Mouse (Mus musculus) brain, embryonic 14.5 days (tissue): ENCODE data around the gene 2010111I01Rik. TPM values are rescaled to one million over a fixed set of nuclear protein-coding genes. Genes with fewer than 3 reads are reported as not detected.

Experiments
- DNase-seq: peaks from one replicate; pipeline ENCODE4 v3.0.0-alpha.2; 2011; ENCODE audit warnings: low read depth
- CTCF ChIP-seq: fragments of 200-500 bp; IDR thresholded peaks from 2 replicates; pipeline ENCODE4 v1.5.1; 2012; ENCODE audit warnings: inconsistent platforms, mild to moderate bottlenecking, moderate library complexity, borderline replicate concordance; ENCODE audit not compliant: insufficient read depth, insufficient read length; ENCODE audit errors: extremely low read depth
- POLR2A ChIP-seq: fragments of 200-500 bp; IDR thresholded peaks from 2 replicates; pipeline ENCODE4 v1.6.1; 2012; ENCODE audit warnings: mild to moderate bottlenecking, inconsistent platforms, borderline replicate concordance; ENCODE audit not compliant: poor library complexity, insufficient read depth, insufficient read length, severe bottlenecking; ENCODE audit errors: extremely low read depth
- polyA plus RNA-seq: library from polyadenylated mRNA; depleted of rRNA; stranded (reverse); fragments of >200 nt; gene quantifications from 2 replicates; pipeline ENCODE4 v1.2.3, GENCODE M21; 2012

Gene 2010111I01Rik
- polyA plus RNA-seq, 1 experiment, result 27.2 TPM

DNA sequence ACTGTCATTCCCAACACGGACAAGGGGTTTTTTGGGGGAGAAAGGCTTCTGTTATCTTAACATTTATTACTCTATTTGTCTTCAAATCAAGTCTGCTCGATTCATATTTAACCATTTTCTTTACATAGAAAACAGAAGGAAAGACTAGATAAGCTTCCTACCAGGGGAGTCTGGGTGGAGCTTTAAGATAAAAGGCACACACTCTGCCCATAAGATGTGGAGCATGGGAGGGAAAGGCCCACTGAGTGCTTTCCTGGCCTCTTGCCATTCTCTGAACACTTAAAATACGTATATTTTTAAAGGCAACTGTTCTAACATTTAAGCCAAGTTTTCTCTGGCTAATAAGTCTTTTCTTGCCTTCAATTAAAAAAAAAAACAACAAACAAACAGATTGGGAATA is 25.3 kb upstream of the 2010111I01Rik start:
- DNase-seq, result no peak
- TF ChIP-seq POLR2A, result no peak
- TF ChIP-seq CTCF, result no peak

DNA sequence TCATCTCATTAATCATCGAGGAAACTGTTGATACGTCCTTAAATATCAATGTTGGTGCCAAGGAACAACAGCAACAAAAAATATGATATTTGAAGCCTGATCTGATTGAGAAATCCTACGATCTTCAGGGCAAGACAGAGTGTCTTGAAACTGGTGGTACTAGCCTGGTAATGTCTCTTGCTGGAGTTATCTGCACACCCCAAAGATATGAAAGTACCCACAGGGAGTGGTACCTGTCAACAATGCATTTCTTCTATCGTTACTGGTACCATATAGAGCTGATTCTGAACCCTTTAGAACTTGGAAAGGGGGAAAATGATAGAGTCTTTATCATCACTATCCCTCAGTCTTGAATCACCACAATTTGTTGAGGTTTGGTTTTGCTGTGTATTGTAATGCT is 24.9 kb upstream of the 2010111I01Rik start:
- TF ChIP-seq POLR2A (no peak), CTCF (no peak)
- no peak for DNase-seq

DNA sequence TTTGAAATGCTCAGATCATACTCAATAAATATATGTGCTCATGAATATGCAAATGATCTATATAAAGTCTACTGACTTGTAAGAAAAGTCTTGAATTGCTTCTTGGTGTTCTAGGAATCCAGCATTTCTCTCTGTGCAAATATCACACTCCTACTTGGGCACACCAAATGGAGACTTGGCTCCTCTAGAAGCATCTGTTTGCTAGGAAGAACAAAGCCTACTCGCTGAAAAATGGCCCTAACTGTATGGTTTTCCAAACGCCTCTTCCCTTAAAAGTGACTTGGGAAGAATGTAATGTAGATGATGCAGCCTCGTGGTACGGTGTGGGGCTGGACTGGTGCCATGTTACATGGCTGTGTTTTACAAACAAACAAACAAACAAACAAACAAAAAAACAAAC is 24.0 kb upstream of the 2010111I01Rik start:
- TF ChIP-seq POLR2A (no peak), CTCF (no peak)
- no peak for DNase-seq

DNA sequence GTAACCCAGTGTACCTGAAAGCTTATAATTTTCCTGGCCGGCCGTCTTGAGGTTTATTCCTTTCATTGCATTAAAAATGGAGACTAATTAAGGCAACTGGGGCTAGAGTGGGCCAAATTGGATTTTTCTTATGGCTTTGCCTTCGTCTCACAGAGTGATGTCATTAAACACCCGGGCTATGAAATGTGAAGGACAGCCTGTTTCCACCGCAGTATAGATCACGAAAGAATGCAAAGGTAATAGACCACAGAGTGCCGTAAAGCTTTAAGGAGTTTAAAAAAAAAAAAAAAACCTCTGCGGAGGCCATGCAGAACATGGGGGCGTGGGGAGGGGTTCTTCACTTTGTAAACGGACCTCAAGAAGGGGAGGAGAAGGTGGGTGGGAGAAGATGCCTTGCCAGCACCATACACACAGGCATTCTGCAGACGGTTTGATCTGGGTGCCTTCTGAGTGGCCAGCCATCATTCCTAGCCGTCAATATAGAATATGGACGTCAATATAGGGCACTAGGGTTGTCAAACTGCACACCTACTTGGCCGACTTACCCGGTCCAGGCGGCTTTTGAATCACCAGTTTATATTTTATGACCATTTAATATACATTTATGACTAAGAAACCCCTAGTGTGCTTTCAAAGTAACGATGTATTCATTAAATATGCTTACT is 23.2 kb upstream of the 2010111I01Rik start:
- DNase-seq, result no peak
- TF ChIP-seq CTCF (no peak), POLR2A (no peak)

DNA sequence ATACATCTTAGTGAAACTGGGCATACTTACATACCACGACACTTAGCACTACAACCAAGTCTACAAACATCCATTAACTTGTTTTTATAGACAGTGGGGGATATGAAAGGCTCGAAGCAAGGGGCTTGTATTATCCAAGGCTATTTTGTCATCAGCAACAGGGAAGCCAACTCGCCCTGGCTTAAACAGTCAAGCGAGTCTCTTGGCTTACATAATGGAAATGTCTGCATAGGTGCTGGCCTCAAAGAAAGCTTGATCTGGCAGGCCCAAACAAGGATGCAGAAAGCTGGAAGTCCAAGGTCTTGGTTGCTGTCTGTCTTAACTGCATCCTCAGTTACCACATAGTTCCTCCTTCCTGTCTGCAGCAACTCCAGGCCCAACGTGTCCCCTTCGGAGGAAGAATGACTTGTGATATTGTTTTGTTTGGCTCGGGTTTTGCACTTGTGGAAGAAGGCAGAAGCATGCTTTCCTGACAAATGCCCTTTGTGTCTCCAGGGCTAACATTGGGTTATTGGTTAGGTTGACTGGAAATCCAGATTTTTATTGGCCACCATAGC is 21.3 kb upstream of the 2010111I01Rik start:
- DNase-seq, result no peak

DNA sequence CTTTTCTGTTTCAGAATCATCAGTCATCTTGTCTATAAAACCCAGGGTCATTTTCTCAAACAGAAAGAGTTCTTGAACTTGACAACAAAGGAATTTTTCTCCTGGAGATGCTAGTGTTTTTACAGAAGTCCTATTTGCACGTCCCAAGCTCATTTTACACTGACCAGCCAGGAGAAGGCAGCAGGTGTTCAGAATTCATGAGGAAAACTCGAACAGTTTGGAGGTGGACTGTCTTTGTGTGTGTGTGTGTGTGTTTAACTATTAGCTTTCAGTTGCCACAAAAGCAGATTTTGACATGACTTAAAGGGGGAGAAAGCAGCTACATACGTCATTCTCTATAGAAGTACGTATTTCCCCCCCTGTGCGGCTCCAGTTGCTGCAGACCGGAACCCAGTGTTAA is 20.6 kb upstream of the 2010111I01Rik start:
- TF ChIP-seq CTCF (no peak), POLR2A (no peak)

More for the DNA sequence above, 21.3 kb upstream of the 2010111I01Rik start:
- no peak for TF ChIP-seq CTCF
- no peak for TF ChIP-seq POLR2A

DNA sequence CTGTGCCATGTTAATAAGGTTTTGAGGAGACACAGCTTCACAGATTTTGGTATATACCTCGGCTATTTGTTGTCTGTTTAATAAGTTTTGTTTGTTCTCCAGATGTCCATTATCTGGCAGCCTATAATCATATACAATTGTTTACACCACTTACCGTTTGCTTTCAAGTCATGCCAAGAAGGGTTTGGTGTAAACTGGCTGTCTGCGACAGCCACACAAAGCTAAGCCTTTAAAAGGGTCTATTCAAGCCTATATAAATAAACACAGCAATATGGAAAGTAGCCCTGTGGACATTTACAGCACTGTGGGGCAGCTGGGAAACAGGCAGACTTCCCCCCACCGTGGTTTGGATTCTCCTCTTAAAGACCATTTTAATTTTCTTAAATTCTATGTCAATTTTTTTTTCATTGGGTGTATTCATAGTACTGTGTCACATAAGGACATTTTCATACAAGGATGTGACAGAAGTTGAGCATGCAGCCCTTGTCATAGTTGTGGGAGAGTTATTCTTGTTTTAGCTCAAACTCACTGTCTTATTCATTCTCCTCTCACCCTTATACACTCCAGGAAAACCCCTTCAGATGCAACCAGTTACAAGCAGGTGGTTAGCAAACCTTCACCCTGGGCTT is 15.0 kb upstream of the 2010111I01Rik start:
- DNase-seq, result peak; percentile 64
- no peak for TF ChIP-seq CTCF
- TF ChIP-seq POLR2A, result no peak

More for the DNA sequence above, 20.6 kb upstream of the 2010111I01Rik start:
- DNase-seq, result no peak

DNA sequence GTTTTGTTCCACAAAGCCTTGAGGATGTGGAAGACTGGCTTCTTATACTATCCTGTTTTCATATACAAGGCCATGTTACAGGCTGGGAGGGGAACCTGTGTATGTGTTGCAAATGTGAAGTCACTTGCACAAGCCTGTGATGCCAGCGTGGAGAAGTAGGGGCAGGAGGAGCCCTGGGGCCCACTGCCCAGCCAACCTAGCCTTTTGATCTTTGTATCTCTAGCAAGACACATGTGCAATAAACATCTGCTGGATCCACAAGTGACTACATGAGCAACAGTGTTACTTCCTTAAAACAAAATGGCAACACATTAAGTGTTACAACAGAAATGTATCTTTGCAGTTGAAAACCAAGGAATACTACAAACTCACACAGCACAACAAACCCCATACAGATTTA is 13.1 kb upstream of the 2010111I01Rik start:
- TF ChIP-seq POLR2A (no peak), CTCF (no peak)
- DNase-seq, result no peak

DNA sequence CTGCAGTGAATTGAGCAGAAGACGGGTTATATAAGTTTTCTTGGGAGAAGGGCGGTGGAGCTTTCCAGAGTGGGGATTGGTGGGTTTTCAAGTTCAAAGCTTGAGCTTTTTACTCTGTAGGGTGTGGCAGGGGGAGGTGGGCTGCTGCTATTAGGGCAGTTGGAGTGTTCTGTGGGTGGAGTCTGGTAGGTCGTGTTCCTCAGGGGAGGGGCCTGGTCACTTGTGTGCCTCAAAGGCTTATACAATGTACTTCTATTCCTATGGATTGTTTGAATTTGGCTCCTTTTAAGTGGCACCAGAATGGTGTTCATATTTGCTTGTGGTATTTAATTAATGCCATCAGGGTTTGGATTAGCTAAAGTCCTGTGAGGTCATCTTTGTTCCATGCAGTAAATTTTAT is 12.6 kb upstream of the 2010111I01Rik start:
- DNase-seq, result no peak
- TF ChIP-seq POLR2A, result no peak
- TF ChIP-seq CTCF, result no peak

DNA sequence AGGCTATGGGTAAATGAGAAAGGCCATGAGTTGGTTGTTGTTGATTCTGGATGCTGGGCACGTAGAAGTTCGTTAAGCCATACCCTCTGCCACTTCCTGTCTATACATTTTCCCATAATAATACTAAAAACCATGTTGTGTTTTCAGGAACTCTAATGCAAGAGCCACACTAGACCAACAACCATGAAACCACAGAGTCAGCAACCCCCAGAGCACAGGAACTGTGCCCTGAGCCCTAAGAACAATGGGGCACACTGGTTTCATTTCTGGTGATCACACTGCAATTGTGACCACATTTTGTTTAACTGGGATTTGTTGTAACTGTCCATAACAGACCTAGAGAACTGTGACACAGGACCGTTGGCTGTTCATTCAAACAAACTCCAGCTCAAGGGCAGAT is 12.1 kb upstream of the 2010111I01Rik start:
- TF ChIP-seq CTCF (no peak), POLR2A (no peak)
- no peak for DNase-seq

DNA sequence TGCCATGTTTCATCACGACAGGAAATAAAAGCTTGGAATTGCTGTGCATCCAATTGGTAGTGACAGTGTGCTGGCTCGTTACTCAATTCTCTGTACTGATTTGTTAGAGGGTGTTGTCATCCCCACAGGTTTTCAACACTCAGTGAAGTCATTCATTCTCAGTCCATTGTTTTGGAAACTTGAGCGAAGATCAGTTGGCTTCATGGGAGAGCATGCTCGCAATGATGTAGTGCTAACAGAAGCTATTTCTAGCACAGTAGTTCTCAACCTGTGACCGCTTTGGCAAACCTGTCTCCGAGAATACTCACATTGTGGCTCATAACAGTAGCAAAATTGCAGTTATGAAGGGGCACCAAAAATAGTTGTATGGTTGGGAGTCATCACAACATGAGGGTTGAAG is 8.7 kb upstream of the 2010111I01Rik start:
- TF ChIP-seq CTCF, result no peak
- no peak for TF ChIP-seq POLR2A
- DNase-seq, result no peak

DNA sequence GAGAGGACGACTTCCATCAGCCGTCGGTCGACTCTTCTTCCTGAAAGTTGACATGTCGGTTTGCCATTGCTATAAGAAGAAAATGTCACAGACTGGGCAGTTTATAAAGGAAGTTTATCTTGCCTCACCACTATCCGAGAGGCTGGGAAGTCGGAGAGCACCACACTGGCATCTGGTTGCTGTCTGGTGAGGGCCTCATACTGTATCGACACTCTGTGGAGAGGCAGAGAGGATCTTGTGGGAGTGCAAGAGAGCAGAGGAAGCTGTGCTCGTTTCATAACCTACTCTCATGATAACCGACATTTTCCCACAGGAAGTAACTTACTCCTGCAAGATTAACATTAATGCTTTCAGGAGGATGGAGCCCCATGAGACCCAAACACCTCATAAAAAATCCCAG is 7.9 kb upstream of the 2010111I01Rik start:
- no peak for DNase-seq
- no peak for TF ChIP-seq CTCF
- no peak for TF ChIP-seq POLR2A
